Mouse (Mus musculus) neural tube, embryonic 13.5 days (tissue): ENCODE results near the gene Pnliprp2. TPM values are rescaled to one million over a fixed set of nuclear protein-coding genes. Genes with fewer than 3 reads are reported as not detected.

Experiments
- ATAC-seq: fragments of 200-750 bp; cut with Nextera tagmentation; 2 replicates; pipeline ENCODE4 v1.8.0; 2017; ENCODE audit warnings: low read depth, mild to moderate bottlenecking, moderate TSS enrichment, moderate library complexity
- H3K27ac ChIP-seq: fragments of 300-500 bp; sonication (generic); replicated peaks from 2 replicates; pipeline ENCODE4 v1.5.1; 2015; ENCODE audit warnings: moderate library complexity, mild to moderate bottlenecking, inconsistent platforms
- H3K27me3 ChIP-seq: fragments of 300-500 bp; sonication (generic); 2 replicates; pipeline ENCODE4 v1.6.1; 2015; ENCODE audit warnings: mild to moderate bottlenecking, inconsistent platforms
- H3K36me3 ChIP-seq: fragments of 300-500 bp; sonication (generic); 2 replicates; pipeline ENCODE4 v1.6.1; 2015; ENCODE audit warnings: mild to moderate bottlenecking, inconsistent platforms
- H3K4me1 ChIP-seq: fragments of 300-500 bp; sonication (generic); replicated peaks from 2 replicates; pipeline ENCODE4 v1.6.1; 2015; ENCODE audit warnings: inconsistent platforms
- H3K4me2 ChIP-seq: fragments of 300-500 bp; sonication (generic); 2 replicates; pipeline ENCODE4 v1.6.1; 2015; ENCODE audit warnings: inconsistent platforms, mild to moderate bottlenecking, moderate library complexity
- H3K4me3 ChIP-seq: fragments of 300-500 bp; sonication (generic); 2 replicates; pipeline ENCODE4 v1.5.1; 2015; ENCODE audit warnings: mild to moderate bottlenecking, inconsistent platforms
- H3K9ac ChIP-seq: fragments of 300-500 bp; sonication (generic); 2 replicates; pipeline ENCODE4 v1.6.1; 2015; ENCODE audit warnings: moderate library complexity, mild to moderate bottlenecking, inconsistent platforms
- H3K9me3 ChIP-seq: fragments of 300-500 bp; sonication (generic); 2 replicates; pipeline ENCODE4 v1.6.1; 2016; ENCODE audit warnings: inconsistent platforms
- WGBS: fragments of 180-500 bp; shearing (Covaris S2); methylation state at CpG from one replicate; pipeline ENCODE4 v1.1.7; 2015; 5-methylcytosine and 5-hydroxymethylcytosine counted together
- polyA plus RNA-seq: library from polyadenylated mRNA; unstranded; fragments of >200 nt; fragmentation: Nextera tagmentation; extraction: Ambion mirVana; gene quantifications from 2 replicates; pipeline ENCODE4 v1.2.1, GENCODE M21; 2015

Gene Pnliprp2
- polyA plus RNA-seq, 1 experiment from 2014 or later = 0.15 TPM

DNA sequence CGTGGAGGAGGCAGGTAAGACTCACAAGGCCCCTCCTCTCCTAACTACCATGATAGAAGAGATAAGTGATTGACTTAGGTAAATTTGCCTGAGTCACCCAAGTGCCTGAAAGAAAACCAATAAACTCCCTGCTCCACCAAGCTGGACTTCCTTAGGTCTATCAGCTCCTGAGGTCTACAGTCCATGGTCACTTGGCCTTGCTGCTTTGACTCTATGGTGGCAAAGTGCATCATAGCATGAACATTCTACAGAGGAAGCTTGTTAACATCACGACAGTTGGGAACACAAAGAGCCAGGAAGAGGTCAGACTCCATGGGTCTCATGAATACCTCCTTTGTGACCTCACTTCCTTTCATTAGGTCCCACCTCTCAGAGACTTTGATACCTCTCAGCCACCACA is 8.0 kb upstream of the Pnliprp2 start:
- H3K27ac ChIP-seq = no peak overlapping the region
- no peaks in the 10 kb centered on the region for H3K4me1 ChIP-seq
- no peak for ATAC-seq
- H3K4me3 ChIP-seq = no peak overlapping the region
- H3K9me3 ChIP-seq = no peaks in the 10 kb centered on the region
- no peak overlapping the region for H3K9ac ChIP-seq
- H3K4me2 ChIP-seq = no peak overlapping the region
- H3K27me3 ChIP-seq = no peaks in the 10 kb centered on the region
- H3K36me3 ChIP-seq = no peaks in the 10 kb centered on the region
- WGBS = 57% methylated on average over 2 of the region's 2 CpGs

DNA sequence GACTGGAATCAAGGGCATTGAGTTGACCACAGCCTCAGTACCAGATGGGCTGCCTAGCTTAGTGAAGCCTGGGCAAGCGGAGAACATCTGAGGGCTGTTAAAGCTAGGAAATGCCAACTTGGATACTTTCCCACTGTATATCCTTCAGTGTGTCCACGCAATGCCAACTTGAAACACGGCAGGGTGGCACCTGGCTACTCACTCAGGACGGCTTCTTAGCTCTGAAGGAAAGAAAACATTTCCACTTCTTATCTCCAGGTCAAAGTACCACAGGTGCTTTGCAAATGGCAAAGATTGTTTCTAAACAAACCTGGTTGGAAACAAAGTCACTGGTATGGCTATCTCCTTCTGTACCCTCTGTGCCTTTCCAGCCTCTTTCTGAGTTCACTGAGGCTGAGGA is 648 bp upstream of the Pnliprp2 start:
- H3K27me3 ChIP-seq = peaks cover 3% of the 10 kb centered on the region; the same call in 1 of the 2 replicates
- no peak for ATAC-seq
- H3K27ac ChIP-seq = no peak overlapping the region
- no peak overlapping the region for H3K4me2 ChIP-seq
- peaks cover 5% of the 10 kb centered on the region; the same call in 1 of the 2 replicates for H3K4me1 ChIP-seq
- H3K9ac ChIP-seq = no peak overlapping the region
- 93% methylated on average over 4 of the region's 4 CpGs for WGBS
- no peaks in the 10 kb centered on the region for H3K9me3 ChIP-seq
- no peak overlapping the region for H3K4me3 ChIP-seq
- H3K36me3 ChIP-seq = no peaks in the 10 kb centered on the region

DNA sequence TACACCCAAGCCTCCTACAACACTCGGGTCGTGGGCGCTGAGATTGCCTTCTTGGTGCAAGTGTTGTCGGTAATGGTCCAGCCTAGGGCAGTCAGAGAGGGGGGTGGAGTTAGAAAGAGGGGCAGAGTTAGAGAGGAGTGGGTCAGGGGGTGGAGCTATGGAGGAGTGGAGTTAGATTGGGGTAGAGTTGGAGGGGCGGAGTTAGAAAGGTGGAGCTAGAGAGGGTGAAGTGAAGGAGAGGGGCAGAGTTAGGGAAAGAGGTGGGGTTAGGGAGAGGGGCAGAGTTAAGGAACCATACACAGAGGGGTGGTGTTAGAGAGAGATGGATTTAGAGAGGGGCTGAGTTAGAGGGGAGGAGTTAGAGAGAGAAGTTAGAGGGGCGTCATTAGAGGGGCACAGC is 2.8 kb downstream of the Pnliprp2 start:
- peak; percentile 18; the same call in 1 of the 2 replicates for ATAC-seq
- 24% methylated on average over 6 of the region's 6 CpGs for WGBS
- Histone ChIP-seq H3K27me3 (peaks cover 11% of the 10 kb centered on the region), H3K9me3 (no peaks in the 10 kb centered on the region), H3K4me3 (no peak overlapping the region), H3K27ac (no peak overlapping the region), H3K36me3 (no peaks in the 10 kb centered on the region), H3K4me2 (no peak overlapping the region), H3K4me1 (peaks cover 8% of the 10 kb centered on the region; the same call in 1 of the 2 replicates), H3K9ac (no peak overlapping the region)

DNA sequence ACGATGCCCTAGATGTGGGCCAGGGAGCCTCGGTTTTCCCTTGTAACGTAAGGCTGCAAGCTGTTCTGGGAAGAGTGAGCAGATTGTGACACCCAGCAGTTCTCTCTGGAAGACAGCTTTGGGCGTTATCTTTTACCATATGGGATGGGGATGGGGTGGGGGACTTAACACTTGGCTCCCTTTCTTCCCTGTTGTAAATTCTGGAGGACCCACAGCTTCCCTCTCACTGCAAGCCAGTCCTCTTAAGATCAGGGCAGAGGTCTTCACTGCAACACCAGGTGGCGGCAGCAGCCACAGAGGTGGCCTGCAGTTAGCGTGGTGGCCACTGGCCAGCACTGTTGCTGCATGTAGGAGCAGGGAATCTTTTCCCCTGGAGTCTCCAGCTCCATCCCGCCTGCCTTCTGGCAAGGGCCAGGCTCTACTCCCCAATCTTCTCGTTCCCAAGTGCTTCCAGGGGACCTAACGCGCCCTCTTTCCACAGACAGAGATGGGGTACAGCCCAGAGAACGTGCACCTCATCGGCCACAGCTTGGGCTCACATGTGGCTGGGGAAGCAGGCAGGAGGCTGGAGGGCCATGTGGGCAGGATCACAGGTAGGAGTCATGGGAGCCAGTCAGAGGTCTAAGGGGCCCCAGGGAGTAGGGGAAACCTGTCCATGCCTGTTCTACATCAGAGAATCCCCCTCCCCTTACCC is 3.5 kb downstream of the Pnliprp2 start:
- Histone ChIP-seq H3K4me3 (no peak overlapping the region), H3K9me3 (no peaks in the 10 kb centered on the region), H3K27me3 (peaks cover 11% of the 10 kb centered on the region), H3K4me2 (peak overlapping the region; percentile 30; the same call in 1 of the 2 replicates), H3K36me3 (no peaks in the 10 kb centered on the region), H3K27ac (no peak overlapping the region), H3K4me1 (peaks cover 12% of the 10 kb centered on the region; the same call in 1 of the 2 replicates), H3K9ac (peak overlapping the region; percentile 50; the same call in 1 of the 2 replicates)
- WGBS = 10% methylated on average over 12 of the region's 12 CpGs
- peak; percentile 84 for ATAC-seq

DNA sequence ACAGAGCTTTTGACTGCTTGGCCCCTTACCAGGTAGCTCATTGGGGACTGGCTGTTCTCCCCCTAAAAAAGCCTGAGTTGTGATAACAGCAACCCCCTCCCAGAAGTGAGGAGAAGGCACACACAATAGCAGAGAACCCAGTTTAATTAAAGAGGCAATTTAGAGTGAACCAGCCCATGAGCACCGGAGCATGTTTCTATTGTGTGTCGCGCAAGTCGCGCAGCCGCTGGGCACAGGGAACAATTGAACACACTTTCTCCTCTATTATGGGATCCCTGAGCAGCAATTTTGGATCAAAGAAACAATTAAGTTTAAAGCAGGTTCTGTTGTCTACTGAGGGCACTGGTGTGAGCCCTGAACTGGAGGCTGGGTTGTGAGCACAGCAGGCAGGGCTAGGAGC is 7.8 kb downstream of the Pnliprp2 start:
- ATAC-seq = no peak
- no peak overlapping the region for H3K9ac ChIP-seq
- no peak overlapping the region for H3K4me2 ChIP-seq
- H3K4me1 ChIP-seq = peaks cover 12% of the 10 kb centered on the region; the same call in 1 of the 2 replicates
- H3K27ac ChIP-seq = no peak overlapping the region
- H3K9me3 ChIP-seq = no peaks in the 10 kb centered on the region
- H3K36me3 ChIP-seq = no peaks in the 10 kb centered on the region
- no peak overlapping the region for H3K4me3 ChIP-seq
- WGBS = 14% methylated on average over 6 of the region's 6 CpGs
- peaks cover 24% of the 10 kb centered on the region for H3K27me3 ChIP-seq

DNA sequence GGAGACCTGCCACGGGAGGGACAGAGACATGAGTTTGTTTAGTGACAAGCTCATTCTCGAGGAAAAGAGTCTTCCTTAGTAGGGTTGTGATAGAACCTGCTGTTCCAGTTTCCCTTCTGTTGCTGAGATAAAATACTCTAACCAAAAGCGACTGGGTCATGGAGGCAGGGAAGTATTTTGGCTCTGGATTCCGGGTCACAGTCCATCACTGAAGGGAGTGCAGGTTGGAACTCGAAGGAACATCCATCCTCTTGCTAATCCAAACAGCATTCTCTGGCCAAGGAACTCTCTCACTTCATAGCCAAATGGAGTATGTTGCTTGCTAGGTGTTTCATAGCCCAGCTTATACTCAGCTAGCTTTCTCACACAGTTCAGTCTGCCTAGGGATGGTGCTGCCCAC is 16.9 kb downstream of the Pnliprp2 start:
- Histone ChIP-seq H3K4me3 (no peak overlapping the region), H3K27me3 (no peaks in the 10 kb centered on the region), H3K9ac (no peak overlapping the region), H3K36me3 (no peaks in the 10 kb centered on the region), H3K4me1 (peaks cover 6% of the 10 kb centered on the region; the same call in 1 of the 2 replicates), H3K9me3 (no peaks in the 10 kb centered on the region), H3K27ac (no peak overlapping the region), H3K4me2 (no peak overlapping the region)
- no peak for ATAC-seq
- 78% methylated on average over 5 of the region's 5 CpGs for WGBS

DNA sequence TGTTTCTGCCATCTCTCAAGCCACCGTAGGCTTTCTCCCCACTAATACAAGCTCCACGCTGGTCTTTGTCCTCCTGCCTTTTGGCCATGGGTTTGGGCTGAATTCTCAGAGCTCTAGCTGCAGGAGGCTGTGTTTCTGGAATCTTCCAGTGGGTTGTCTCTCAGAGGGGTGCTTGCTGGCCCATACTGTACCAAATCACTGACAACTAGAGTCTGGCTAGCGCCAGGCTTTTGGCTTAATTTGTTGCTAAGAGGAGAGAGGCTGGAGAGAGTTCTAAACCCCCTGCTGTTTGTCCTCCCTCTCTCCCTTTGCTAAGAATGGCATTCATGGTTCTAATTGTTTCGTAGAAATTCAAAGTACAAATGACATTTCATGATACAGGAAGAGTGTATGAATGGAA is 22.0 kb downstream of the Pnliprp2 start:
- 32% methylated on average over 4 of the region's 4 CpGs for WGBS
- Histone ChIP-seq H3K27me3 (no peaks in the 10 kb centered on the region), H3K4me1 (peaks cover 22% of the 10 kb centered on the region), H3K36me3 (no peaks in the 10 kb centered on the region), H3K9me3 (no peaks in the 10 kb centered on the region), H3K27ac (peak overlapping the region; percentile 7; the same call in 1 of the 2 replicates), H3K4me2 (no peak overlapping the region), H3K4me3 (no peak overlapping the region), H3K9ac (no peak overlapping the region)
- ATAC-seq = no peak

DNA sequence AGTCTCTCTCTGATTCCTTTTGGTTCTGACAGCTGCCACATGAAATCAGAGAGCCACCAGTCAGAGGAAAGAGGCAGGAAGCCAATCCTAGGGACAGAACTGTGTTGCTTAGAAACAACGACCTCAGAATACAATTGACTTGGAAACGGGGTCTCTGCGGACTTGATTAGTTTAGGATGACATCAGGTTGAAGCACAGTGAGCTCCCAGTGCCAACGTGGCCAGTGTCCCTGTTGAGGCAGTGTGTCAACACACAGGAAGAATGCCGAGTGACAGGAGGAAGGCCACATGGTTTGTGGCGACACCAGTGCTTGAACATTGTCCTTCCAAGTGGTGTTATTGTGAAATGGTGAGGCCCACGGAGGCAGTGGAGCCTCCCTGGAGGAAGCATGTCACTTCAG is 24.4 kb downstream of the Pnliprp2 start:
- H3K9me3 ChIP-seq = no peaks in the 10 kb centered on the region
- H3K4me2 ChIP-seq = no peak overlapping the region
- no peaks in the 10 kb centered on the region for H3K27me3 ChIP-seq
- no peaks in the 10 kb centered on the region for H3K36me3 ChIP-seq
- ATAC-seq = no peak
- H3K27ac ChIP-seq = no peak overlapping the region
- 32% methylated on average over 7 of the region's 7 CpGs for WGBS
- no peak overlapping the region for H3K9ac ChIP-seq
- no peak overlapping the region for H3K4me3 ChIP-seq
- peaks cover 31% of the 10 kb centered on the region for H3K4me1 ChIP-seq

DNA sequence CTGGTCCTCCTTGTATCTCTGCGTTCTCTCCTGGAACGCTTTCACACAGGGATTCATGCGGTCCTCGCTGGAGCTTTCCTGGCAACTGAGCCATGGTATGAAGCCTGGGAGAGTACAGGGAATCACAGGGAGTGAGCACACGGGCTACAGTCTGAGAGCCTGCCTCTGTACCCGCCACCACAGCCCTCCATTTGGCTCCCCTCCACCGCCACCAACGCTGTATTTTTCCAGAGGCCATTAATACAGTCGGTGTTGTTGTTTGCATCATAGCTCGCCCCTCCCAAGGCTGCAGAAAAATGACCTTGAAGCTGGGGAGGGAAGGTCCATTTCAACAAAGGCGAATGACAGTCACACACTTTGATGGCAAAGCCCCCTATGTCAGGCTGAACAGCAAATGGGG is 29.7 kb downstream of the Pnliprp2 start:
- H3K4me3 ChIP-seq = no peak overlapping the region
- H3K36me3 ChIP-seq = no peaks in the 10 kb centered on the region
- ATAC-seq = peak; percentile 79
- H3K4me2 ChIP-seq = no peak overlapping the region
- no peaks in the 10 kb centered on the region for H3K27me3 ChIP-seq
- peaks cover 18% of the 10 kb centered on the region for H3K4me1 ChIP-seq
- 0 out of 2 replicates have a peak overlapping the region, but pooled peaks have one; percentile 1 for H3K9ac ChIP-seq
- 50% methylated on average over 11 of the region's 11 CpGs for WGBS
- H3K9me3 ChIP-seq = no peaks in the 10 kb centered on the region
- H3K27ac ChIP-seq = peak overlapping the region; percentile 72

DNA sequence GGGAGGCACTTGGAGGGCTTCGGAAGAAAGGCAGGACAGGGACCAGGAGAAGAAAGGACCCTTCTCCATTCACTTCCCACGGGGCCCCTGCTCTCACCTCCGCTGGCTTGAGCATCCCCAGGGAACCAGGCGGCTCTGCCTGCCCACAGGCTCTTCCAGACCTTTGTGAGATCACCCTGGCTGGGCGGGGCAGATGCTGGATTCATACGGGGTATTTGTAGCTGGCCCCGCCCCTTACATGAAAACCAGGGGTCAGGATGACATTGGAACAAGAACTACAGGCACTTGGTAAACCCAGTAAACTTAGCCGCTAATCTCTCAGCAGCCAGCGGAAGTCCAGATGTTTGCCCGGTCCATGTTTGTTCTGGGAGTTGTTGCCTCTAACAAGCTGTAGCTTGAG is 34.8 kb downstream of the Pnliprp2 start, which contains the start of gene 1700019N19Rik:
1700019N19Rik (minus strand) TSS at position 178 of the 400 bp plus-strand sequence.
- H3K4me2 ChIP-seq = no peak within 1 kb of the TSS
- no peaks in the 10 kb centered on the region for H3K27me3 ChIP-seq
- peaks cover 20% of the 10 kb centered on the region for H3K4me1 ChIP-seq
- 54% methylated on average over 10 of the region's 10 CpGs for WGBS
- H3K9me3 ChIP-seq = no peaks in the 10 kb centered on the region
- no peak within 1 kb of the TSS for H3K9ac ChIP-seq
- peaks cover 18% of the 10 kb centered on the region for H3K36me3 ChIP-seq
- H3K4me3 ChIP-seq = no peak within 1 kb of the TSS
- no peak for ATAC-seq
- H3K27ac ChIP-seq = no peak within 1 kb of the TSS

DNA sequence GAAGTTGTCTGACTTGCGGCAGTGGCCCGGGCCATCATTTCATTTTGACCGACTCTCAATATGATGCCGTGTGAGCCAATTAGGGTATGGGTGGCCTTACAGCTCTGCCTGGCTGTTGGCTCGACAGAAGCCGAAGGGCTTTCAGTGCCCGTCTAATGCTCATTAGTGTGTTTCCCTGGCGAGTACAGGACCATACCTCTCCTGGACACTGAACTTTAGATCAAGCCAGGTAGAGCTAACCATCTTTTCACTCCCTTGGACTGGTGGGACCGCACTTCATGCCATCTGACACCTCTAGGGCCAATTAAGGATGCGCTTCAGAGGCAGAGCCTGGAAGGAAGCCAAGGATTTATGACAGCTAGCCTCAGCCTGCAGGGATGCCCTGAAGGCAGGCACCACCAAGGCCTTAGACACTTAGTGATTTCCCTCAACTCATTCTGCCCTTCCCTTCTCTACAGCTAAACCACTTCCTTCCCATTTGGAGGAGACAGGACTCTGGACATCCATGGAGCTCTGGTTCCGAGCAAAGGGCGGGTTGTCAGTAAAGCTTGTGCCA is 35.7 kb downstream of the Pnliprp2 start:
- H3K4me3 ChIP-seq = no peak overlapping the region
- 52% methylated on average over 12 of the region's 12 CpGs for WGBS
- ATAC-seq = no peak

DNA sequence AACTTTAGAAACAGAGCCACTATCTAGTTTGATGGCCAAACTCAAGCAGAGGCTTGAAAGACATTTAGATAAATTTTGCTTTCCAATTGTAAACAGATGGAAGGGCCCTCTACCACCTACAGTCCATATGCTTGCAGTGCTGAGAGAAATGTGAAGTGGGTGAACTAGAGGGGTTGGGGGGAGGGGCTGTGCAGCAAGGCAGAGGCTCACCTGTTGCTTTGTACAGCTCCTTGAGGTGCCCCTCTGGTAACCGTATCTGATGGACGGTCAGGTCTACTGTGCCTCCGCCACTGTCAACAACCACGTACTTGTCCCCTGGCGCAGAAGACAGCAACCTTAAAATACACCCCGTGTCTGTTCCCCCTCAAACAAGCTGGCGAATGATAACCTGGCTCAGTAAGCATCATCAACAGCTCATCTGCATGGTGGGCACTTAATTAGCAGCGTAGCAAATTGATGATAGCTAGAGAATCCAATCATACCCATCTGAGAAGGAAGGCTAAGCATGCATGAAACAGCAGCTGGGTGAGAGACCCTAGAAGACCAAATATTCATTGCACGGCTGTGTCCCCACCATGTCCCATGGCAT is 45.8 kb downstream of the Pnliprp2 start:
- Histone ChIP-seq H3K4me3 (no peak overlapping the region), H3K27ac (no peak overlapping the region), H3K4me2 (no peak overlapping the region), H3K9me3 (no peaks in the 10 kb centered on the region), H3K9ac (no peak overlapping the region), H3K27me3 (no peaks in the 10 kb centered on the region), H3K36me3 (peaks cover 48% of the 10 kb centered on the region), H3K4me1 (peaks cover 24% of the 10 kb centered on the region)
- WGBS = 89% methylated on average over 9 of the region's 9 CpGs
- ATAC-seq = no peak

More for the DNA sequence above, 35.7 kb downstream of the Pnliprp2 start:
- no peaks in the 10 kb centered on the region for H3K27me3 ChIP-seq
- H3K4me2 ChIP-seq = no peak overlapping the region
- no peaks in the 10 kb centered on the region for H3K9me3 ChIP-seq
- no peak overlapping the region for H3K27ac ChIP-seq
- H3K9ac ChIP-seq = no peak overlapping the region
- H3K36me3 ChIP-seq = peaks cover 28% of the 10 kb centered on the region
- peaks cover 18% of the 10 kb centered on the region for H3K4me1 ChIP-seq
